Mouse (Mus musculus) layer of hippocampus, postnatal 25 days (tissue): ENCODE results near the gene Rai1. TPM values are rescaled to one million over a fixed set of nuclear protein-coding genes. Genes with fewer than 3 reads are reported as not detected.

Experiments
- DNase-seq, 2 experiments: peaks; one replicate each; pipeline ENCODE4 v3.0.0; 2022; ENCODE audit warnings: mixed read lengths in 2 of 2, low spot score in 1 of 2; ENCODE audit errors: extremely low spot score in 1 of 2
- total RNA-seq, 2 experiments: library from RNA; stranded (reverse); gene quantifications; 2 replicates each; pipeline ENCODE4 v1.2.3; 2021

The Rai1 gene
- total RNA-seq, 2 experiments from 2014 or later = 60.2 to 76.4 TPM

DNA sequence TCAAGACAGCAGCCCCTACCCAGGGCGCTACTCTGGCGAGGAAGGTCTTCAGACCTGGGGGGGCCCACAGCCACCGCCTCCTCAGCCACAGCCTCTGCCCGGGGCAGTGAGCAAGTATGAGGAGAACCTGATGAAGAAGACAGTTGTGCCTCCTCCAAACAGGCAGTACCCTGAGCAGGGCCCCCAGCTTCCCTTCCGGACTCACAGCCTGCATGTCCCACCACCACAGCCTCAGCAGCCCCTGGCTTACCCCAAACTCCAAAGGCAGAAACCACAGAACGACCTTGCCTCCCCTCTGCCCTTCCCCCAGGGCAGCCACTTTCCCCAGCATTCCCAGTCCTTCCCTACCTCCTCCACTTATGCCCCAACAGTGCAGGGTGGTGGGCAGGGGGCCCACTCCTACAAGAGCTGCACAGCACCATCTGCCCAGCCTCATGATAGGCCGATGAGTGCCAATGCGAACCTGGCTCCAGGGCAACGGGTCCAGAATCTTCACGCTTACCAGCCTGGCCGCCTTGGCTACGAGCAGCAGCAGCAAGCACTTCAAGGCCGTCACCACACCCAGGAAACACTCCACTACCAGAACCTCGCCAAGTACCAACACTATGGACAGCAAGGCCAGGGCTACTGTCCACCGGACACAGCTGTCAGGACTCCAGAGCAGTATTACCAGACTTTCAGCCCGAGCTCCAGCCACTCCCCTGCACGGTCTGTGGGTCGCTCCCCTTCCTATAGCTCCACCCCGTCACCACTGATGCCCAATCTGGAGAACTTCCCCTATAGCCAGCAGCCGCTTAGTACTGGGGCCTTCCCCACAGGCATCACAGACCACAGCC, 80.8 kb downstream of the Rai1 start:
- DNase-seq = no peak

DNA sequence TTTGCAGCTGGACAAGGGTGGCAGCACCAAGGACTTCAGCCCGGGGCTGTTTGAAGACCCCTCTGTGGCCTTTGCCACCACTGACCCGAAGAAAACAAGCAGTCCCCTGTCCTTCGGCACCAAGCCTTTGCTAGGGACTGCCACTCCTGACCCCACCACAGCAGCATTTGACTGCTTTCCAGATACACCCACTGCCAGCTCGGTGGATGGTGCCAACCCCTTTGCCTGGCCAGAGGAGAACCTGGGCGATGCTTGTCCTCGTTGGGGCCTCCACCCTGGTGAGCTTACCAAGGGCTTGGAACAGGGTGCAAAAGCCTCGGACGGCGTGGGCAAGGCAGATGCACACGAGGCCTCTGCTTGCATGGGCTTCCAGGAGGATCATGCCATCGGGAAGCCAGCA, 82.3 kb downstream of the Rai1 start:
- no peak for DNase-seq

- no peak for DNase-seq
Measured at GRCm38 (mm10) chr11:60188275-60188853, 83.6 kb downstream of the Rai1 start.

DNA sequence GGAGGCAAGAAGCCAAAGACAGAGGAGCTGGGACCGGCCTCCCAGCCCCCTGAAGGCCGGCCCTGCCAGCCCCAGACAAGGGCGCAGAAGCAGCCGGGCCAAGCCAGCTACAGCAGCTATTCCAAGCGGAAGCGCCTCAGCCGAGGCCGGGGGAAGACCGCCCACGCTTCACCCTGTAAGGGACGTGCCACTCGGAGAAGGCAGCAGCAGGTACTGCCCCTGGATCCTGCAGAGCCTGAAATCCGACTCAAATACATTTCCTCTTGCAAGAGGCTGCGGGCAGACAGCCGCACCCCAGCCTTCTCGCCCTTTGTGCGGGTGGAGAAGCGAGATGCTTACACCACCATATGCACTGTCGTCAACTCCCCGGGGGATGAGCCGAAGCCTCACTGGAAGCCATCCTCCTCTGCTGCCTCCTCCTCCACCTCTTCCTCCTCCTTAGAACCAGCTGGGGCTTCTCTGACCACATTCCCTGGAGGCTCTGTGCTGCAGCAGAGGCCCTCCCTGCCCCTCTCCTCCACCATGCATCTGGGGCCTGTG, 84.8 kb downstream of the Rai1 start:
- no peak for DNase-seq

- DNase-seq = no peak
Measured at GRCm38 (mm10) chr11:60190055-60190641, 85.3 kb downstream of the Rai1 start.

DNA sequence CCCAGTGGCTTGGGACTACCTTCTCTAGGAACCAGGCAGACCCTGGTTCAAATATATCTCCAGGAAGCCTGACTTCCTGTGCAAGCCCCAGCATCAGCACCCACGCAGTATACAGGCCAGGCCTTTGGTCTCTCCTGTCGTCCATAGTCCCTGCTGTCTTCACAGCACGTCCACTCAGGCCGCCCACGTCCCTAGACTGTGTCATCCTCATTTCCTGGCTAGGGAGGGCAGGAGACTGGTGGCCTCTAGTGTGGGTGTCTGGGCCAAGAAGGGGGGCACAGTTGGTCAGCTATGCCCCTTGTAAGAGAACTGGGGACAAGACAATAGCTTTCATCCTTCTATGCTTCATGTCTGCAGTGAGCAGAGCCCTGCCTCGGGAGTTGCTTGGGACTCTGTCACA, 87.7 kb downstream of the Rai1 start:
- DNase-seq = no peak

DNA sequence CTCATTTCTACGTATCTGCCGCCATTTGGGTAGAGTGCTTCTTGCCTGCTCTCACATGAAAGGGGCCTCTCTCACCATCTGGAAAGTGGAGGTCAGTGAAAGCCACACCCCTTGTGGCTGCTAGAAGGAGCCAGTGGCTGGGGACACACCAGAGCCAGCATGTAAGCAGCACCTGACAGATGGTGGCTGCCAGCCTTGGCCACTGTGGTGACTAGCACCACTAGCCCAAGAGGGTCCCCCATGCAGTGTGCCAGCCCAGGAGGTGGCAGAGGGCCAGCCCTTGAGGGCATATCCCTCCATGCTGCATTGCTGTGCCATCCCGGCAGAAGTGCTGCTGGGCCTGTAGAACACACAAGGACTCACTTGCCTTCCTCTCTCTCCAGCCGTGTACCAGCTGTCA, 88.7 kb downstream of the Rai1 start:
- DNase-seq = no peak

- no peak for DNase-seq
Measured at GRCm38 (mm10) chr11:60195108-60195507, 90.3 kb downstream of the Rai1 start.

DNA sequence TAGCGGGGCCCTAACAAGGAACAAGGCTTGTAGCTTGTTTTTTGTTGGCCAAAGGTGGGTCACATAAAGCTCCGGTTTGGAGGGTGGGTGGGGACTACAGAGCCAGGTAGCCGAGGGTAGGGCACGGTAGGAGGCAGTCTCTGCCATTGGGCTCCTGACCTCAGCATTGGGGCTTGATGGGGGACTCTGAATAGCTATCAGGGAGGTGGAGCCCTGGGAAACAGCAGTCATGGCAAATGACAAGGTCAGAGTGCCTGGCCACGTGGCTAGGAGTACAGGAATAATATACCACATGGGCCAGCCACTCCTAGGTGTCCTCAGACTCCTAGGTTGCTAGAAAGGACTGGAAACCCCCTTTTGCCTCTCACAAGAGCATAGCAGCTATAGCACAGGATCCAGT, 91.5 kb downstream of the Rai1 start:
- DNase-seq = no peak

DNA sequence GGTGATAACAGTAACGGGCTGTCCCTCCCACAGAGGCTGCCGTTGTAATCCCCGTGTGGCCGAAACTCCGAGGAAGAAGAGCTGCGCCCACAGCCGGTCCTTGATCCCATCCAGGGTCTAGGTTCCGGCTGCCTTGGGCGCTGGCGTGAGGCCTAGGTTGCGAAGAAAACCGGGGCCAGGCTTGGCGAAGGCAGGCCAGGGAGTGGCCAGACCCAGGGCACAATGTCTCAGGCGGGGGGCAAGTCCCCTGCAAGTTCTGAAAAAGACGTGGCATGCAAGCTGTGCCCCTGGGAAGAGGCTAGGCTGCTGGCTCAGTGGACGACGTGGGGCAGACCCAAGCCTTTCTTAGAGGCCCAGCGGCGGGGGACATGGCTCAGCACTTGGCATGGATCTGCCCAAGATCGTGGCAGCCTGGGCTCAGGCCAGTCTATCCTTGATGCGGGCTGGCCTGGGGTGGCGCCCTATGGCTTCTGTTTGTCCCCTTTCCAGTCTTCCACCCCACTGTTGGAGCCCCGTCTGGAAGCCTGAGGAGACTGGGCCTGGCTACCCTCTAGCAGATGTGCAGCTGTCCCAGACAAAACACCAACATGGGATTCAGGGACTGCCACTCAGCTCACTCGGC, 93.3 kb downstream of the Rai1 start:
- no peak for DNase-seq

DNA sequence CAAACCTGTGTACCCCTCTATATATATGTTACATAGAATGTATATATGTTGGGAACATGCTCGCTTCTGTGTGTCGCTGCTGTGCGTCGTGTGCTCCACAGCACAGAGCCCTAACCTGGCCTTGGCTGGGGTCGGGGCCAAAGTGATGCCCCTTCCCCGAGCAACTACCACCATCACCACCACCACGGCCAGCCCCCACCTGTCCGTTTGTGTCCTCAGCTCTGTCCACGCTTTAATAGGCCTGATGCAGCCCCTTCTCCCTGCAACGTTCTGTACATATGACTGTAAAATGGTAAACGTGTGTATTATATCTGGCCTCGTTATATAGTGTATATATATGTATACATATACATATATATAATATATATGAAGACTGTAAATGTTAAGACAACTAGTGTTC, 93.8 kb downstream of the Rai1 start:
- DNase-seq = no peak

DNA sequence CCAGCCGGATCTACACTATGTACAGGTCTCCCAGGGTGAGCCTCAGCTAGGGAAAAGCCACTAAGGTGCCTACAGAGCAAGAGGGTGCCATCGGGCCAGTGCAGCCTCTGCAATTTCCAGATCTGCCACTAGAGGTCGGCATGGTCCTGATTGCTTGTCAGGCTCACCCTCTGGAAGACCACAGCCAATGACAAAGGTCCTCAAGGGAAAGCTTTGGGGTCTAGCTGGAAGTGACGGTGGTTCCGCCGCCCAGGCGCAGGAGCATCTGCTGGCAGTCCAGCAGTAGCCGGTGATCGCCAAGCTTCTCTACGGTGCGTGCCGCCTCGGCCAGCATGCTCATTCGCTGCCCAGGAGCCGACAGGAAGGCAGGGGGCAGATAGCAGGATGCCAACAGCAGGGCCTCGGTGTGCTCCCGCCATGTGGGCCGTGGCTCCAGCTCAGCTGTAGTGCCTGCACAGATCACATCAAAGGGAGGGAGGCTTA, 94.9 kb downstream of the Rai1 start:
- peak; percentile 97 to 99 for DNase-seq

DNA sequence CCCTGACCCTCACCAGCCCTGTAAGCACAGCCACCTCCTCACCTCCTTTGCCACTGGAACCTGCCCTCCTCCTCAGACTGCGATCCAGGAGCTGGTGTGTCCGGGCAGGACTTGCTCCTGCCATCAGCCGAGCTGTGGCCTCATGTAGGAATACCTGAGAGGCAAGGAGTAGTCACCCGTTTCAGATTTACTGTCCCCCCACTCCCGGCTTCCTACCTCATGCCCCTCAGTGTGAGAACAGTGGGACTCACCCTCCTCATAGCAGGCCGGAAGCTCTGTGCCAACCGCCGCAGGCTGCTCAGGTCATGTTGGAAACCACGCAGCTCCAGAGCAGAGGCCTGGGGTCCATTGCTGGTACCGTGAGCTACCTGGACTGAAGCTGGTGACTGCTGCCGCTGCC, 95.6 kb downstream of the Rai1 start:
- no peak for DNase-seq

- DNase-seq = no peak
Measured at GRCm38 (mm10) chr11:60202710-60203638, 98.2 kb downstream of the Rai1 start.

GRCm38 (mm10) chr11:60205026-60205425, 100.2 kb downstream of the Rai1 start:
- no peak for DNase-seq

- no peak for DNase-seq
Measured at GRCm38 (mm10) chr11:60206207-60206606, 101.4 kb downstream of the Rai1 start.

GRCm38 (mm10) chr11:60208201-60208600, 103.4 kb downstream of the Rai1 start:
- DNase-seq = no peak

DNA sequence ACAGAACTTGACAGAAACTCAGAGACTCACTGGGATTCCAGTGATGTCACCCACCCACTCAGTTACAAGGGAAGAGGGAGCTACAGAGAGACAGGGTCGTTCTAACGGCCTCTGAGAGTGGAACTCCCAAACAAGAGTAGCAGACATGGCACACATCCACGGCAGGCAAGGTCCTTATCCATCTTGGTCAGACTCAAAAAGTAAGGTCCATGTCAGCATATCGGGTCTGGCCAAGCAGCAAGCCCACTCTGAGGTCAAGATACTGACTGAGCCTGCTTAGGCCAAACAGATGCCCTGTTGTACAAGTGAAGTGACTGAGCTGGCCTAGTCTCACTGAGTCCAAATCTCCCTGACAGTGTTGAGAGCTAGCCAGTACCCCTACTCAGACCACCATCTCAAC, 103.9 kb downstream of the Rai1 start:
- no peak for DNase-seq

- DNase-seq = peak; percentile 62 to 81
Measured at GRCm38 (mm10) chr11:60209217-60209932, 104.6 kb downstream of the Rai1 start.
